Comparison of ENCODE assay signal across 17 mouse cellular contexts in the genomic region with DNA sequence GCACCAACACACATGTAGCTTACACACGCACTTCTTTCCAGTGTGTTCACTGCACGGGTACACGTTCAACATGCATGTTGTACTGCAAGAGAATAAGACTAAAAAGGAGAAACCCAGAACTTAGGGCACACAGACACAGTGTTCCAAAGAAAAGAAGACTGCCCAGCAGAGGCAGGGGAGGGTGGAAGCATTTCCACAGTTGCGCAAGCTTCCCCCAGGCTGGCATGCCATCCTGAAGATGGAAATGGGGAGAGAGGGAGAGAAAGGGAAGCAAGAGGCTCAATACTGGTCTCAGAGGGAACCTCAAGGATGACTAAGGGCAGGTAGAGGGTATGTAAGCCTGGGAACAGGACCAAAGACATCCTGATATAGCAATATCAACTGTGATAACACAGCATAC.
"Had no signal": no experiment of that assay in that cellular context is flagged by ENCODE, and none has a peak within 500 bp of the region (broad histone marks: within the 10 kb centered on the region; RNA-seq: fewer than 3 reads in every experiment).

No protein-coding gene starts in this region.

- DNase-seq: kidney, postnatal 14 days; kidney, postnatal 4 days; liver, embryonic 13.5 days; lung, adult 2 months; lung, postnatal 14 days; lung, postnatal 4 days; midbrain, embryonic 14.5 days; right cerebral cortex, adult 18-20 months; right cerebral cortex, postnatal 14 days; right cerebral cortex, postnatal 4 days; thymus, adult 2 months; thymus, postnatal 14 days; thymus, postnatal 4 days had no signal

- H3K27me3 ChIP-seq: neural tube, embryonic 12.5 days; neural tube, embryonic 15.5 days had no signal

- H3K9ac ChIP-seq: liver, embryonic 13.5 days; neural tube, embryonic 12.5 days; neural tube, embryonic 15.5 days had no signal

- H3K27ac ChIP-seq: liver, embryonic 13.5 days; neural tube, embryonic 12.5 days; neural tube, embryonic 15.5 days; stomach, postnatal 0 days had no signal

- H3K36me3 ChIP-seq: liver, embryonic 13.5 days; neural tube, embryonic 15.5 days had no signal

- H3K4me2 ChIP-seq: liver, embryonic 13.5 days; midbrain, embryonic 11.5 days; neural tube, embryonic 12.5 days; neural tube, embryonic 15.5 days had no signal

- H3K4me3 ChIP-seq: liver, embryonic 13.5 days; neural tube, embryonic 12.5 days; neural tube, embryonic 15.5 days had no signal

- H3K9me3 ChIP-seq: liver, embryonic 13.5 days; neural tube, embryonic 12.5 days; neural tube, embryonic 15.5 days had no signal
